Mouse (Mus musculus): Measurements from ENCODE around the gene Slc34a3. TPM values are rescaled to one million over a fixed set of nuclear protein-coding genes. Genes with fewer than 3 reads are reported as not detected.

Slc34a3 gene
- total RNA-seq (2012; rRNA removed) (0.04 TPM in 1 of 2 replicates, not detected in the other), polyA plus RNA-seq (2012; ENCODE audit: insufficient read depth in 1 of 2, insufficient read length in 2 of 2, low read depth in 1 of 2, low replicate concordance in 2 of 2, missing spikeins in 1 of 2) (under 1 TPM in 1 of 2 experiments, not detected in 1; 0.03 TPM)

GRCm38 (mm10) chr2:25234050-25234449, at the start of gene Slc34a3:
TSS of gene Slc34a3 (minus strand) at chr2:25234364.
- Histone ChIP-seq H3K9ac (ENCODE audit: control insufficient read depth, low read depth, low read length, poor library complexity, severe bottlenecking) (no peak within 1 kb of the TSS), H3K4me1 (ENCODE audit: control insufficient read depth in 1 of 2, insufficient read depth in 2 of 2, low read length in 2 of 2) (peaks cover 6 to 29% of the 10 kb centered on the region in 2 experiments), H3K4me3 (ENCODE audit: control insufficient read depth in 1 of 2, insufficient read depth in 1 of 2, low read depth in 2 of 2, low read length in 2 of 2) (0 out of 4 replicates have a peak within 1 kb of the TSS, but pooled peaks of 1 of the 2 experiments have one; percentile 19), H3K27me3 (ENCODE audit: control insufficient read depth in 1 of 2, insufficient read depth in 2 of 2, low read length in 2 of 2) (no peaks in the 10 kb centered on the region), H3K79me2 (ENCODE audit: control insufficient read depth, insufficient read depth, low read length, poor library complexity) (no peaks in the 10 kb centered on the region), H3K27ac (ENCODE audit: control insufficient read depth, low read depth, low read length) (no peak within 1 kb of the TSS), H3K9me3 (replicated peaks; ENCODE audit: insufficient read depth, low read length) (no peaks in the 10 kb centered on the region), H3K36me3 (ENCODE audit: control insufficient read depth in 1 of 2, insufficient read depth in 2 of 2, low read length in 2 of 2) (peaks cover 0 to 6% of the 10 kb centered on the region in 2 experiments; a peak in 2 of 4 replicates)
- TF ChIP-seq USF2 (IDR thresholded peaks at IDR 0.05; ENCODE audit: borderline replicate concordance in 1 of 2, insufficient read depth in 1 of 2, low read depth in 1 of 2, low read length in 2 of 2) (no peak), EP300 (IDR thresholded peaks at IDR 0.05; ENCODE audit: low read depth in 1 of 2, low read length in 2 of 2) (no peak), ZNF384 (IDR thresholded peaks at IDR 0.05; ENCODE audit: low read depth, low read length) (no peak)
- DNase-seq (ENCODE audit: low read depth, low spot score) = no peak

DNA sequence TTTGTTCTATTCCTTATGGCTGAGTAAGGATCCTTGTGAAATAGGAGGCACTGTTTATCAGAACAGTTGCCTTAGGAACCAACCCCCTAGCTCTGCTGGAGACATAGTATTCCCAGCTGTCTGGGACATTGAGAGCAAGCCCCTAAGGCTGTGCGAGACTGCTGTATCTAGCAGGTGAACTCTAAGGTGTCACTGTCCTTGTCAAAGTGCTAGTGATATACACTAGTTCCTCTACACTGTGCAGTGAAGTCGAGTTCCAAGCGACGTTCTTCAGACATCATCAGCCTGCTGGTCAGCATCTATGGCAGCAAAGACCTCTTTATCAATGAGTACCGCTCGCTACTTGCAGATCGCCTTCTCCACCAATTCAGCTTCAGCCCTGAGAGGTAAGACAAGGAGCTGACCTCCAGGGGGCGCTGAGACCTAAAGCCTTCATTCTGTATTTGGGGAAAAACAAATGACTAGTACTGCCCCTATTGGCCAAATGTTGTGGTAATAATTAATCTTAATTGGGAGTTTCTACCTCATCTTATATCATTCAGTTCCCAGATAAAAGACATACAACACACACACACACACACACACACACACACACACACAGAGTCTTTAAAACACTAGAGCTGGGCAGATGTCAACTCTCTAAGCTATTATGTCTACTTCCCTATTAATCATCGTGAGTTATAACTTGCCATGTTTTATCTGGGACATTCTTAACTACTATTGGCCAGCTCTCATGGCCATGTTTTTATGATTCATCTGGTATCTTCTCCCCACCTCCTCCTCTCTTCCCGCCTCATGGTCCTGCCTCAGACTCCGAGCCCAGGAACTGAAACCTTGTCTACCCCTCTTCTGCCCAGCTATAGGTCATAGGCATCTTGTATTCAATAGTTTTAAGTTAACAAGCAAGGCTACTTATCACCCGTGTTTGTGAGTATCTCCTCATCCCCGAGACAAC, 45.0 kb upstream of the Slc34a3 start:
- no peak overlapping the region for H3K4me3 ChIP-seq (ENCODE audit: control insufficient read depth in 1 of 2, insufficient read depth in 1 of 2, low read depth in 2 of 2, low read length in 2 of 2)

GRCm38 (mm10) chr2:25273010-25273409, 38.8 kb upstream of the Slc34a3 start:
- Histone ChIP-seq H3K27ac (ENCODE audit: control insufficient read depth, low read depth, low read length) (no peak overlapping the region), H3K79me2 (ENCODE audit: control insufficient read depth, insufficient read depth, low read length, poor library complexity) (peaks cover 26% of the 10 kb centered on the region), H3K9ac (ENCODE audit: control insufficient read depth, low read depth, low read length, poor library complexity, severe bottlenecking) (peak overlapping the region; percentile 82), H3K36me3 (ENCODE audit: control insufficient read depth in 1 of 2, insufficient read depth in 2 of 2, low read length in 2 of 2) (peaks cover 1 to 16% of the 10 kb centered on the region in 2 experiments), H3K4me3 (ENCODE audit: control insufficient read depth in 1 of 2, insufficient read depth in 1 of 2, low read depth in 2 of 2, low read length in 2 of 2) (peak overlapping the region; percentile 65 to 78), H3K4me1 (ENCODE audit: control insufficient read depth in 1 of 2, insufficient read depth in 2 of 2, low read length in 2 of 2) (peaks cover 0 to 15% of the 10 kb centered on the region in 2 experiments; a peak in 3 of 4 replicates), H3K9me3 (replicated peaks; ENCODE audit: insufficient read depth, low read length) (no peaks in the 10 kb centered on the region), H3K27me3 (ENCODE audit: control insufficient read depth in 1 of 2, insufficient read depth in 2 of 2, low read length in 2 of 2) (no peaks in the 10 kb centered on the region)
- TF ChIP-seq SIN3A (IDR thresholded peaks at IDR 0.05; ENCODE audit: low read length) (no peak), USF1 (IDR thresholded peaks at IDR 0.05; ENCODE audit: low read depth, low read length) (no peak), SMC3 (IDR thresholded peaks at IDR 0.05; ENCODE audit: low read depth, low read length) (no peak), MAX (IDR thresholded peaks at IDR 0.05; ENCODE audit: low read length) (no peak), POLR2AphosphoS5 (IDR thresholded peaks at IDR 0.05; ENCODE audit: borderline replicate concordance, low read depth, low read length) (no peak), USF2 (IDR thresholded peaks at IDR 0.05; ENCODE audit: borderline replicate concordance in 1 of 2, insufficient read depth in 1 of 2, low read depth in 1 of 2, low read length in 2 of 2) (no peak), ZC3H11A (IDR thresholded peaks at IDR 0.05; ENCODE audit: low read depth, low read length) (no peak), RCOR1 (IDR thresholded peaks at IDR 0.05; ENCODE audit: low read depth, low read length) (no peak), ZMIZ1 (IDR thresholded peaks at IDR 0.05; ENCODE audit: low read depth, low read length) (no peak), TCF12 (IDR thresholded peaks at IDR 0.05; ENCODE audit: low read depth, low read length) (no peak), BHLHE40 (IDR thresholded peaks at IDR 0.05; ENCODE audit: borderline replicate concordance, low read depth, low read length) (no peak)
- DNase-seq (ENCODE audit: low read depth, low spot score) = no peak

More for the DNA sequence above, 45.0 kb upstream of the Slc34a3 start:
- H3K79me2 ChIP-seq (ENCODE audit: control insufficient read depth, insufficient read depth, low read length, poor library complexity) = no peaks in the 10 kb centered on the region
- H3K36me3 ChIP-seq (ENCODE audit: control insufficient read depth in 1 of 2, insufficient read depth in 2 of 2, low read length in 2 of 2) = peaks cover 0 to 1% of the 10 kb centered on the region in 2 experiments; a peak in 2 of 4 replicates
- no peak overlapping the region for H3K9ac ChIP-seq (ENCODE audit: control insufficient read depth, low read depth, low read length, poor library complexity, severe bottlenecking)
- peak; percentile 91 for DNase-seq (ENCODE audit: low read depth, low spot score)
- TF ChIP-seq MAX (IDR thresholded peaks at IDR 0.05; ENCODE audit: low read length) (no peak), POLR2A (IDR thresholded peaks at IDR 0.05; ENCODE audit: control insufficient read depth in 1 of 2, insufficient read depth in 1 of 2, low read depth in 1 of 2, low read length in 2 of 2, poor library complexity in 1 of 2) (no peak), TBP (IDR thresholded peaks at IDR 0.05; ENCODE audit: low read depth, low read length) (0 out of 2 replicates have a peak, but pooled peaks have one; percentile 33), SMC3 (IDR thresholded peaks at IDR 0.05; ENCODE audit: low read depth, low read length) (peak; percentile 80), CTCF (IDR thresholded peaks at IDR 0.05 in 2 of 3, conservative IDR thresholded peaks at IDR 0.05 in 1 of 3; ENCODE audit: control insufficient read depth in 1 of 3, insufficient read depth in 1 of 3, low read depth in 2 of 3, low read length in 3 of 3, poor library complexity in 1 of 3, severe bottlenecking in 1 of 3) (peak; percentile 81 to 99 (median 82)), MYC (IDR thresholded peaks at IDR 0.05; ENCODE audit: low read depth, low read length) (no peak), RCOR1 (IDR thresholded peaks at IDR 0.05; ENCODE audit: low read depth, low read length) (no peak), HCFC1 (IDR thresholded peaks at IDR 0.05; ENCODE audit: low read depth, low read length) (no peak), TAL1 (IDR thresholded peaks at IDR 0.05; ENCODE audit: low read length) (no peak), MYB (IDR thresholded peaks at IDR 0.05; ENCODE audit: low read depth, low read length) (no peak), BHLHE40 (IDR thresholded peaks at IDR 0.05; ENCODE audit: borderline replicate concordance, low read depth, low read length) (no peak), NRF1 (IDR thresholded peaks at IDR 0.05; ENCODE audit: insufficient read depth, low read depth, low read length, poor library complexity, severe bottlenecking) (no peak), RAD21 (IDR thresholded peaks at IDR 0.05; ENCODE audit: low read depth, low read length) (peak; percentile 70), NELFE (IDR thresholded peaks at IDR 0.05; ENCODE audit: low read depth, low read length) (no peak), USF1 (IDR thresholded peaks at IDR 0.05; ENCODE audit: low read depth, low read length) (no peak), ZC3H11A (IDR thresholded peaks at IDR 0.05; ENCODE audit: low read depth, low read length) (peak; percentile 40)
- no peak overlapping the region for H3K27ac ChIP-seq (ENCODE audit: control insufficient read depth, low read depth, low read length)
- H3K9me3 ChIP-seq (replicated peaks; ENCODE audit: insufficient read depth, low read length) = no peaks in the 10 kb centered on the region
- H3K4me1 ChIP-seq (ENCODE audit: control insufficient read depth in 1 of 2, insufficient read depth in 2 of 2, low read length in 2 of 2) = no peaks in the 10 kb centered on the region
- no peaks in the 10 kb centered on the region for H3K27me3 ChIP-seq (ENCODE audit: control insufficient read depth in 1 of 2, insufficient read depth in 2 of 2, low read length in 2 of 2)
